In genomic region chr14:61569344-61569743, GRCm38 (mm10) we compare ENCODE assay signal across 22 mouse cellular contexts. TPM values are rescaled to one million over a fixed set of nuclear protein-coding genes. Genes with fewer than 3 reads are reported as not detected.
"Had no signal": no experiment of that assay in that cellular context is flagged by ENCODE, and none has a peak within 500 bp of the region (broad histone marks: within the 10 kb centered on the region; RNA-seq: fewer than 3 reads in every experiment).

No protein-coding gene starts in this region.

- H3K4me1 ChIP-seq: liver, embryonic 12.5 days; lung, embryonic 15.5 days; midbrain, embryonic 10.5 days; midbrain, embryonic 13.5 days; neural tube, embryonic 13.5 days; stomach, embryonic 15.5 days had no signal

- H3K27me3 ChIP-seq: liver, embryonic 12.5 days; liver, embryonic 15.5 days; lung, embryonic 15.5 days; midbrain, embryonic 13.5 days; neural tube, embryonic 13.5 days; stomach, embryonic 15.5 days had no signal

- H3K4me2 ChIP-seq: liver, embryonic 12.5 days; liver, embryonic 15.5 days; lung, embryonic 15.5 days; midbrain, embryonic 13.5 days; neural tube, embryonic 13.5 days; stomach, embryonic 15.5 days had no signal

- DNase-seq: layer of hippocampus, postnatal 36 days; lung, adult 18-20 months; lung, postnatal 10 days; lung, postnatal 36 days; retina, postnatal 1 day; right cerebral cortex, postnatal 25 days; spleen, adult 18-20 months; thymus, postnatal 25 days had no signal

- ATAC-seq: intestine, postnatal 0 days; liver, embryonic 12.5 days; midbrain, embryonic 13.5 days; midbrain, embryonic 16.5 days had no signal

- H3K9me3 ChIP-seq: liver, embryonic 12.5 days; liver, embryonic 15.5 days; lung, embryonic 15.5 days; megakaryocyte, embryonic 14.5 days; midbrain, embryonic 10.5 days; midbrain, embryonic 13.5 days; neural tube, embryonic 13.5 days; stomach, embryonic 15.5 days had no signal

- H3K9ac ChIP-seq: liver, embryonic 12.5 days; liver, embryonic 15.5 days; lung, embryonic 15.5 days; midbrain, embryonic 13.5 days; neural tube, embryonic 13.5 days; stomach, embryonic 15.5 days had no signal

- H3K4me3 ChIP-seq: left cerebral cortex, adult 2 months; liver, embryonic 12.5 days; liver, embryonic 15.5 days; lung, embryonic 15.5 days; megakaryocyte, embryonic 14.5 days; midbrain, embryonic 10.5 days; midbrain, embryonic 13.5 days; myocyte; neural tube, embryonic 13.5 days; stomach, embryonic 15.5 days had no signal

- H3K36me3 ChIP-seq: liver, embryonic 12.5 days; liver, embryonic 15.5 days; lung, embryonic 15.5 days; midbrain, embryonic 10.5 days; midbrain, embryonic 13.5 days; neural tube, embryonic 13.5 days; stomach, embryonic 15.5 days had no signal

- H3K27ac ChIP-seq: left cerebral cortex, adult 2 months; liver, embryonic 12.5 days; liver, embryonic 15.5 days; lung, embryonic 15.5 days; midbrain, embryonic 10.5 days; midbrain, embryonic 13.5 days; neural tube, embryonic 13.5 days; stomach, embryonic 15.5 days had no signal

RNA-seq across cellular contexts. Expression of gene Kcnrg, which starts 37.9 kb away (rescaled TPM):
- total RNA-seq: monocyte, adult 5-6 weeks; neutrophil, adult 5-6 weeks had no signal
